Mouse (Mus musculus): ENCODE measurements around the gene Banf2. TPM values are rescaled to one million over a fixed set of nuclear protein-coding genes. Genes with fewer than 3 reads are reported as not detected.

Gene Banf2
- total RNA-seq, 2 experiments from 2014 or later: not detected

DNA sequence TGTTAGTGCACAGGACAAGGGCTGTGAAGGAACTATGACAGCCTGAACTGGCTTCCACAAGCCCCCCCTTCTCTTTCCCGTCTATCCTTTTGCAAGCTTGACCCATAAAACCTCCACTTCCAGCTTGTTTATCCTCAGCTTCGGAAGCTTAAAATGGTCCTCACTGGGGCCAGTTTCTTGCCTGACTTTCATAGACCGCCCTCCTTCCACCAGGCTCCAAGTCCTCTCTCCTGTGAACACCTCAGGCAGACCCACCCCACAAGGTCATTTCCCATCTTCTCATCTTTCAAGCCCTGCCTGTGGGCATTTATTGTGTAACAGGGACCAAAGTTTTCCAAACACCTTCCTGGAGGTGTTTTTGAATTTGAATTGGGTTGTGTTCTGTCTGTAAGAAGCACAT is 10.4 kb upstream of the Banf2 start:
- DNase-seq (ENCODE audit: extremely low spot score in 1 of 2, low spot score in 1 of 2): no peak

DNA sequence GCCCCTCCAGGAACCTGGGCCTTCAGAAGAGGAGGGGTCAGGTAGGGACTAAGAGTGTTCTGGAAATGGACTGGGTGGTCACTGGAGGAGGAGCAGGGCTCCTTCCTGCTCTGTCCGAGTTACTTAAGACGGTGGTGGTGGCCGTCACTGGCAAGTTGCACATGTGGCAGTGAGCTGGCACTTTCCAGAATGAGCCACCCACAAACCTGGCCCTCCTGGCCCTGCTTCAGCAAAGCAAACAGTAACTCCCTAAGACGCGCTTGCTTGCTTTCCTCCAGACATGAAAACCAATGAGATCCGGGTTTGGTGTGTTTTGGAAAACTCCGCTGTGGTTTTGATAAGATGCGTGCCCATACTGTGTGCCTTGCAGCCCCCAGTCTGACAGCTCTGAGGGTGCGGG is 7.5 kb upstream of the Banf2 start:
- DNase-seq (ENCODE audit: extremely low spot score in 1 of 2, low spot score in 1 of 2): no peak

DNA sequence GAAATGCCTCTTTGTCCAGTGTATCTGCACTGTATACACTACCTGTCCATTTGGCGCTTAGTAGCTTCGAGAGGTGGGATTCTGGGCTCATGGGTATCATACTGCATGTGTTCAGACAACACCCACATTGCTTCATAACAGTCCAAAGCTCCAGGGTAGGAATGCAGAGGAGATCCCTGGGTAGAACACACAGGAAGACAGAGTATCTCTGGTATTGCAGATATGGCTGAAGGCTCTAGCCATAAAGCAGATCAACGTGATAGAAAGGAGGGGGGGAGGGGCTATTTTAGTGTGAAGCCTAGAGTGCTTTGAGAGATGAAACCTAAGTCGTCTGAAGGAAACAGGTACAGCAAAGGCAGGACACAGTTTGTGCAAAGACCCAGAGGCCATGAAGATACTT is 6.4 kb upstream of the Banf2 start:
- no peak for DNase-seq (ENCODE audit: extremely low spot score in 1 of 2, low spot score in 1 of 2)

DNA sequence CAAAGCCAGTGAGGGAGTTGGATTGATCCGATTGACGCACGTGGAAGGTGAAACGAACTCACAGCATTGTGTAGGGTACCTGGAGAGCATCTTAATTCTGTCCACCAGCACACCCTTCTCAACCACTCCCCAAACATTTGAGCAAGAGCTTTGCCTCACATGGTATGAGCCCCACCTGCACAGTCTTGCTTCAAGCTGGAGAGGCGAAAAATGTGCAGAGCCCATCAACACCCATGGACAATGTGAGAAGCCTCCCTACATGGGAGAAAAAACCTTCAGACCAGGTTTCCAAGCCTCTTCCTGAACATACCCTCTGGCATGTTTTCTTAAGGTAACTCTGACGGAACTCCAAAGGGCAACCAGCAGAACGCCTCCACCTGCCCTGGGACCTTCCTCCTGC is 2.1 kb upstream of the Banf2 start:
- DNase-seq (ENCODE audit: extremely low spot score in 1 of 2, low spot score in 1 of 2): no peak

DNA sequence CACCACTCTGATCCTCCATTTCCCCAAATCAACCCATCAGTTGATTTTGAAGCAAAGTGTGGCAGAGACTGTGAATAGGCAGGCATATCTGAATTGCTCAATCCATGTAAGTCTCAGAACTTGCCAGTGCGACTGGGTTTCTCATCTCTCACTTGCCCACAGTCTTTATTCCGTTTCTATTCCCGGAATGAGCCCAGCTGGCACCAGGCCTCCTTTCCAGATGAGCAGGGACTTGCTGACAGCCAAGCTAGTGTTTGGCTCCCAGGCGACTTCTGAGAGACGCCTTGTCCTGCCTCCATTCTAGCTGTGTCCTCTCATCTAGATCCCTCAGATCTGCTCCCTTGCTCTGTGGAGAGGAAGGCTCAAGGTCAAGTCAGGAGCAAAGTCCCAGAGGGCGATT is 11.9 kb downstream of the Banf2 start:
- peak in 1 of 2 experiments; percentile 35 for DNase-seq (ENCODE audit: extremely low spot score in 1 of 2, low spot score in 1 of 2)

DNA sequence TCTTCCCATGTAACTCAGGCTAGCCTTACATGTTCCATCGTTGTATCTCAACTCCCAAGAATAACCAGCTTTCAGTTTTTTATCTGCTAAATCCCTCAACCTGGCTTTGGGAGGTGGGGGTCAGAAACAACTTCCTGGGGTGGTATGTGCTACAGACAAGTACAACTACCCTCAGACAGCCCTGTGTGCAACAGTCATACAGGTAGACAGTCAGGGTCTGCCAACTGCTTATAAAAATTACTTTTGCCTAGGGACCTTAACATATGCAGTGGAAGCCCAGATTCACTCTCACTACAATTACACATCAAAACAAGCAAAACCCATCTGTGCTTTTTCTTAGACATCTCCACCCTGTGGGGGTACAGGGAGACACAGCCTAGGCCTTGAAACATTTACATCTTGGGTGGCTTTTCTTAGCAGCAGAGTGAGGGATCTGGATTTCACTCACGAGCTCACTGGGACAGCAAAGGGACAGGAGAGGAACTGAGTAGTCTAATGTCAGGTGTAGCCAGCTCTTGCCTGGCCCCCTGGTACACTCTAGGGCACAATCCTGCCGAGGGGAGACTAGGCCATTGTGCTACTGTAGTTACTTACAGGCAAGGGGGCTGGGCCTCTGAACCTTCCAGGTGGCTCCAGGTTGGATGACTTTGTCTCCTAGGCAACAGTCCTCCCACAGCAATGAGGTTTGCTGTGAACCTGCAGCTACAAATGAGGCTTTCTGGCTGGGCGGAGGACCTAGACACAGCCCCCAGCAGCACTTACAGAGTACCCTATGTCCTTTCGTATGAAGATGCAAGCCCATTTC is 13.1 kb downstream of the Banf2 start:
- DNase-seq (ENCODE audit: extremely low spot score in 1 of 2, low spot score in 1 of 2): no peak

DNA sequence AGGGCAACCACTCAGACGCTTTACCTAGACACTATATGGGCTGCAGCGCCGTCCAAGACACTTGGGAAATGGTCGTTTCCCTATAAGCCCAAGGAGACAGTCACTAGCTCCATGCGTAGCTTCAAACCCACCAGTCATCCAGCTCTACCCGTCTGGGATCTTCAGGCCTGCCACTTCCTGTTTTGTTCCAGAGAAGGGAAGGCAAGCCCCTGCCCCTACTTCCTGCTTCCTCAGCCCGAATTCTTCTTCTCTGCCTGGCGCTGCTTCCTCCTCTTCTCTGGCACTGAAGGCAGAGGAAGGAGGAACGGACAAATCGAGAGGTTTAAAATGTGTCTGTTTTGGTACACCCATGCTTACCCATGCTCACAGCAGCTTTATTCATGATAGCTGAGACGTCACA is 14.1 kb downstream of the Banf2 start:
- DNase-seq (ENCODE audit: extremely low spot score in 1 of 2, low spot score in 1 of 2): no peak

DNA sequence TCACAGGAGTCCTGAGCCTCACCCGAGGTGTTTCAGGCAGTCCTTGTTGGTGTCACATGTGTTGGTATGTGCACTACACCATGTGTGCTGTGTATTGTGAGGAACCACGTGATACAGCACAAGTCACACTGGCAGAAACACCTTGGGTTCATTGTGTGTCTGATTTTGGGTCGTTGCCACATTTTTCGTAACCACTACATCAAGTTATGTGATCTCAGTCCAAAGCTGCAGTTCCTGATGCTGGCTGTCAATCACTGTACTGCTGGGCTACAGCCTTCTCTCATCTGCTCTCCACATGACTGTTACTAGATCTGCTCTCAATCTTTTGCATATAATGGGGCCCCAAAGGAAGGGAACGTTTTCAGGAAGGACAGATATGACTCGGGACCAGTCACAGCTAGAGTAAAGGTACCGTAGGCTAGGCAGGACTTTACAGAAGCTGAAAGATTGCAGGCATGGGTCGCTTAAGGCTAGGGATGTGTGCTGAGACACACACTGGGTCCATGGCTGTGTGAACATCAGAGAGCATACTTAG is 17.4 kb downstream of the Banf2 start:
- no peak for DNase-seq (ENCODE audit: extremely low spot score in 1 of 2, low spot score in 1 of 2)

DNA sequence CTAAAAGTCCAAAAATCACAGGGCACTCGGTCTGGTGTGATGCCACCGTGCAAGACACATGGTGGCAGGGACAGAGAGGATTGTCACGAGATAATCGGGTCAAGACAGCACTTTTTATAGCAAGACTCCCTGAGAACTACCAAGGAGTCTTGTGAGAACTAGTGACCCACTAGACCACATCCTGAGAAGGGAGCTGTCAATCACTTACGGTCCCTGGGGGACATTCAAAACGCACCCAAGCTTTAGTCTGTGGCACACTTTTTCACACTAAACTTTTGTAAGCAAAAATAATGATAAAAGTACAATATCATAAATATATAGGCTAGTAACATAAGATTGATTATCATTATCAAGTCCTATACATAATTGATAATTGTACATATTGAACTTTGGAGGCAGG is 18.0 kb downstream of the Banf2 start:
- no peak for DNase-seq (ENCODE audit: extremely low spot score in 1 of 2, low spot score in 1 of 2)

DNA sequence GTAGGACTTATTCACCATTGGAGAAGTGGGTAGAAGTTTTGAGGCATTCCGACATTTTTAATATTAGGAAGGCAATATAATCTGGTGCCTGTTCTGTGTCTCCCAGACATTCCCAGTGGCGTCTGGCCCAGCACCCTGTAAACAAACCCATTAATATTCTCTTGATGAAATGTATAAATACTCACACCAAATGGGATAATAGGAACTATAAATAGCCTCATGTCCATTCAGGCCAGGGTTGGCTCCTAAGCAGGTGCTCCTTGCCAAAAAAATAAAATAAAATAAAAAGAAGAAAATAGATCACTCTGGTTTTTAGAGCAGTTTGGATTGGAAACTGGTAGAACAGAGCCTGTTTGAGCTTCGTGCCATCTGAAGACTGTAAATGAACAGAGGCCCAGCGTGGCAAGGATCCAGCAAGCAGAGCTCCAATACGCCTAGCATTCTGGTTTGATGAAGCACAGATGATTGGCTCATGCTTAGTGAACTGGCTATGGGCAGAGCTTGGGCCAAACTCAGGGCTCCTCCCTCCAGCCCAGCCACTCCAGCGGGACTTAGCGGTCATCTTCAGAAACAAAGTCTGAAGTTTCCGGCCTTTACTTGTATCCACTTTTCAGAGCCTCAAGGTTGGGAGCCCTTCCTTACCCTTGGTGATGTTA is 19.7 kb downstream of the Banf2 start:
- DNase-seq (ENCODE audit: extremely low spot score in 1 of 2, low spot score in 1 of 2): peak; percentile 40 to 72

DNA sequence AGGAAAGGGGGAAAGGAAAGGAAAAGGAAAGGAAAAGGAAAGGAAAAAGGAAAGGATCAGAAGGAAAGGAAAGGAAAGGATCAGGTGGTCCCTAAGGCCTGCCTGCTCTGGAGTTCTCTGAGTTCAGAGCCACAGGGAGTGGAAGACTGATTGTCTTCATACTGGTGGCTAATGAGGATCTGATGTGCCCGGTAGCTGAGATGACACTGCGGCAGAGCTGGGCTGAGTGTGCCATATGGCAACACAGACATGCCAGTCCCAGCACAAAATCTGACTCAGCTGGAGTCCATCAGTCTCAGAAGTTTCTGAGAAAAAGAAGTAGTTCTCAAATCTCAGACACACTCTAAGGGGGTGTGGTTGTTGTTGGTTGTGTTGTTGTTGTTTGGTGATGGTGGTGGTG is 24.9 kb downstream of the Banf2 start:
- DNase-seq (ENCODE audit: extremely low spot score in 1 of 2, low spot score in 1 of 2): no peak

DNA sequence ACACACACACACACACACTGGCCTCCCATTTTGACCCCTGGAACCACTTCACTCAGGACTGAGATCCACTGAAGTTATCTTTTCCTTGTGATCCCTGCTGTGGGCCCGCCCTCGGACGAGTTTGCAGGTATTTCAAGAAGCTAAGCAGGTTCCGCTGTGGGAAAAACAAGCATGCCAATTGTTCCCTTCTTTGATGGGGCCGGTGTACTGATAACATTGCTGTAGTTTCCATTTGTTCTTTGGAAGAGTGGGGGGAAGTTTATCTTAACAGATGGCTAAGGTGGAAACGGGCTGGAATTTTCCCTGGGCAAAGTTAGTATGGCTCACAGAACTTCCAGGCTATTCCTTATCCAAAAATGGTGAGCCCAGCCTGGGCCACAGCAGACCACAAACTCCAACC is 28.8 kb downstream of the Banf2 start:
- no peak for DNase-seq (ENCODE audit: extremely low spot score in 1 of 2, low spot score in 1 of 2)

DNA sequence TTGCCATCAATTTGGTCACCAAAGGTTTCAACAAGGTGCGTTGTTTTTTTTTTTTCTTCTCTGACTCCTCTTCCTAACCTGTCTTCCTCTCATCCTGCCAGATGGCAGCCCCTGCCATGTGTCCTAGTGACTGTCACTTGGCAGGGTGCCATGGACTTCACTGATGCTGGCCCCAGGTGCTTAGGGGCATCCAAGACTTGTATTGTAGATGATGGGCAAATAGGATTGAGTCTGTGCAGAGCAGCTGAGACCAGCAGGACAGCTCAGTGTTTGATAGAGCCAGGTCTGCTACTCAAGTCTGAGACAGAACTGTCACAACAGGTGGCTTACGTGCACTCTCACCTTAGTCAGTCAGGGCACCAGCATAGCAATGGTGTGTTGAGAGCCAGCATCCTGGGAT is 32.6 kb downstream of the Banf2 start:
- DNase-seq (ENCODE audit: extremely low spot score in 1 of 2, low spot score in 1 of 2): no peak

DNA sequence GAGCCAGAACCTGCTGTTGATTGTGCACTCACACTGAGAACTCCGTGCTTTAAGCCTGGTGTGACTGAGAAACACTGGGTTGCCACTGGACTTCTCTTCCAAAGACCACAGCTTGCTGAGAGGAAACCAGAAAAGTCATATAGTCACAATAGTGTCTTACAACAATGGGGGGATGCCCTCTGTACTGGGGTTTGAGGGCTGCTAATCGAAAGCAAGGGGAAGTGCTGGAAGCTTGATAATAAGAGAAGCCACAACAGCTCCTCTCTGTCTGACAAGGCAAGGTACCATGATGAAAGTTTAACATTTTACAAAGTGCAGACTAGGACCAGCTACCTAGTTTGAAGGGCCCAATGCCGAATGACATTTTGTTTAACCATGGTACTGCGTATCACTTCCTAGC is 36.8 kb downstream of the Banf2 start:
- DNase-seq (ENCODE audit: extremely low spot score in 1 of 2, low spot score in 1 of 2): no peak

DNA sequence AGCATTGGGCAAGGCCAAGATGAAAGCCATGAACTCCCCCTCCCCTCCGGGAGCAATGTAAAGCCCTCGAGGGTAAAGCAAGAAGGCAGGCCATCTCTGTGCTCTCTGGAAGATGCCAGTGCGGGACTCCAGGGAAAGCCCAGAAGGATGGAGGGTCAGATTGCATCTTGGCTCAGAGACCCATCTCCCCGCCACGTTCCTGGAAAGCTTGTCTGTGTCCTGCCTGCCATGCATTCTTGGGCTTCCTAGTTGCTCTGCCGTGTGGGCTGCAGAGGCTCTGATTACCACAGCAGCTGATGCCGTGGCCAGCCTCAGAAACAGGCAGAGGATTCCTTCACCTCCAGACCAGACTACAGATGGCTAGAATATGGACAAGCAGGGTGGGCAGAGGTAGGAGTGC is 37.6 kb downstream of the Banf2 start:
- DNase-seq (ENCODE audit: extremely low spot score in 1 of 2, low spot score in 1 of 2): no peak

DNA sequence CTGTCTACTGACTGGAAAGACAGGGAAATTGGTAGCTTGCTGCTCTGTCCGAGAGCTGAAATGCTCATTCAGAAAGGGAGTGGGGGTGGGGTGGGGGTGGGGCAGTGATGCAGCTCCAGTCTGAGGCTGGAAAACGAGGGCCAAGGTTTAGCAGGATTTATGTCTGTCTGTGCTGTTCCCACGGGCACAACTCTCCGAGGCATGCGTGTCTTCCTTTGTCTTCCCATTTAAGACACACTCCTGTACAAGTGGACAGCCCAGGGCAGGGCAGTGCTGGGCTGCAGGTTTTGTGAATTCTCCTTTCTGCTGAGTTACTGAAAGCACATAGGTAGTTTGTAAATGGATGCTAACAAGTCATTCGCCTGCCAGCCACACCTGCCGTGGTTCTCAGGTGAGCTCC is 39.8 kb downstream of the Banf2 start:
- no peak for DNase-seq (ENCODE audit: extremely low spot score in 1 of 2, low spot score in 1 of 2)

DNA sequence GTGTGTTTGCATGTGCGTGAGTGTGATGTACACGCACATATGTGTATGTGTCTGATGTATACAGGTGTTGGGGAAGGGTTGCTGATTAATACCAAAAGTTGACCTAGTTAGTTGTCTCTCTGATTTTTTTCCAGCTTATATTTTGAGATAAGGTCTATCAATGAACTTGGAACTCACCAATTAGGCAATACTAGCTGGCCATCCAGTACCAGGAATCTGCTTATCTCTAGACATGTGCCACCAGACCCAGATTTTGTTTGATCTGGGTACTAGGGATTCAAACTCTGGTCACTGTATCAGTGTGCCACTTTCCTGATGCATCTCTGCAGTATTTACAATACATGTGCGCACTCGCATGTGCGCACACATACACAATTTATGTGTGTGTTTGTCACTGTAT is 41.2 kb downstream of the Banf2 start:
- no peak for DNase-seq (ENCODE audit: extremely low spot score in 1 of 2, low spot score in 1 of 2)

DNA sequence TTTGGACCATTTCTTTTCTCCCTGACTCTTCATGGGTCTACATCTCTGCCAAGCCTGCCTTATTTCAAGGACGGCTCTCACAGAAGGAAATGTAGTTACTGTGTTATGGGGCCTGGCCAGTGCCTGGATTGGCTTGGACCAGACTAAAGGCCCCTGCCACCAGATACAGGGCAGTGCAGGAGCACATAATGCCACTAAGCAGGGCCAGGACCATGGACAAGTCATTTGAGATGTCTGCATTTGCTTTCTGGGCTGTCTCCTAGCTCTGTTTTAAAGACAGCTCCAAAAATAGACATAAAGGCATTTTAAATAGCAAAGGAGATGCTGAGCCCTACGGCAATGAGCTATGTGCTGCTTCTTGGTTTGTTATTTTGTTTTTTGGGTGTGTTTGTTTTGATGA is 43.8 kb downstream of the Banf2 start:
- DNase-seq (ENCODE audit: extremely low spot score in 1 of 2, low spot score in 1 of 2): no peak

DNA sequence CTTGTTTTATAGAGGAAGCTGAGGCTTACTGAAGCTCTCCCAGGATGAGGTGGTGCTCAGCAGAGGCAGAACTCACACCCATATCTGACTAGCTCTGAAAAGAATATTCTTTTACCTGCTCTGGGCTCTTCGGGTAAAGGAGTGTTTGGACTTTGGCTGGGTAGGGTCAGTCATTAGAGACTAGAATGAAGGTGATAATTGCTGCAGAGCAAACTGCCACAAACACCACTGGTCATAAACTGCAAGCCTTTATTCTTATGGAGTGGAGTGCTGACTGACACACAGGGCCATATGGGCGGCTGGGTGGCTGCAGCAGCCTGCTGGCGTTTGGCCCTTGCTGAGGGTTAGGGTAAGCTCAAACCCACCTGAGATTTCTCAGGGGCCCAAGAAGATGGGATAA is 46.0 kb downstream of the Banf2 start:
- no peak for DNase-seq (ENCODE audit: extremely low spot score in 1 of 2, low spot score in 1 of 2)

DNA sequence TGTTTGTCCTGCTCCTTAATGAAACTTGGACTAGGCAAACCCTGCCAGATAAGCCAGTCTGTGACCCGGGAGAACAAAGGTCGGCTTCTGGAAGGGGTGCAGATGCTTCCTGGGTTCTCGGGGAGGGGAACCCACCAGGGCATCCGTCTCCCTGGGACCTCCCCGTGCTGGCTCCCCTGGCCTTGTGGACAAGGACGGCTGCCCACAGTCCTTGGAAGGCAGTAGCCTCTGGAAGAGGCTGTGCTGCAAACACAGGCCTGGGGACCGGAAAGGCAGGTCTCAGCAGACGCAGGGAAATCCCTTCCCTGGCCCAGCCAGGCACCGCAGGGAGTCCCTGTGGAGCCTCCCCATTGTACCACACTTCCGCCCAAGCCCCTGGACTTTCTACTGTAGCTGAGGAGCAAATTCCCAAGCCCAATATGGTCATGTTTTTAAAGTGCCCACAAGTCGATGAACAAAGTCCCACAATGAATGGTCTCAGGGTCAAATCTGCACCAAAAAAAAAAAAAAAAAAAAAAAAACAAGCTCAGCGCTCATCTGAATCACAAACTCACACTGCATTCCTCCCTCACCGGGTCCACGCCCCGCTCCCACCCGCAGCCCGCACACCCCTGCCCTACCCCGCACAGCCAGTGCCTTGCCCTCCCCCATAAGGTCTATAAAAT is 53.5 kb downstream of the Banf2 start:
- DNase-seq (ENCODE audit: extremely low spot score in 1 of 2, low spot score in 1 of 2): no peak

DNA sequence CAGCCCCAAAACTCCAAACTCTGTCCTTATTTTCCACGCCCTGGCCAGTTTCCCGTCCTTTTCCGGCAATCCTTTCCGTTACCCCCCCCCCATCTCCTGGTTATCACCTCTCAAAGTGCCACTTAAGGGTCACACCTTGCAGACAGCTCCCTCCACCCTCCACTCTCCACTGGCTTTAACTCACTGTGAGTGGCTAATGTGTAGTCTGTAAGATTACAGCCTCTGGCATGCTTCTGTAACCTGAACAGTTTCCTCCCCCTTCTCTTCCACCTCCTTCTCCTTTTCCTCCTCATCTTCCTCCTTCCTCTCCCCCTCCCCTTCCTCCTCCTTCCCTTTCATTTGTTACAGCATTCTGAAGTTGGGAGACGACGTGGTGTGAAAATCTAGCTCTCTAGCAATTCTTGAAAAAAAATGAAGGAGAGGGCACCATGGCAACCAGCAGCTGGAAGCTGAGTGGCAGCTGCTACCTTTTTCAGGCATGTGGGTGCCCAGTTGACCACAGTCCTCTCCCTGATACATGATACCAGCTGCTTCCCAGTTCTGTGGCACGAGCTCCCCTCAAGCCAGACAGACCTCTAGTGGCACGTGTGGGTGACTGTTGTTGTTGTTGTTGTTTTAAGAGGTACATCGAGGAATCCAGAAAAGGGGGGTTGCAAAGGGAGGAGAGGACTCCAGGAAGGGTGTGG is 55.2 kb downstream of the Banf2 start:
- no peak for DNase-seq (ENCODE audit: extremely low spot score in 1 of 2, low spot score in 1 of 2)

Measured in layer of hippocampus, postnatal 25 days (tissue).